Mouse (Mus musculus): ENCODE results near the gene Rad51b.
A peak's percentile ranks its signal among the peaks of the same experiment; 100 is the strongest.

Rad51b gene

GRCm38 (mm10) chr12:79535532-79536437 lies 238.7 kb downstream of the Rad51b start:
- no peak for DNase-seq

- DNase-seq: no peak
These were observed 243.1 kb downstream of the Rad51b start for GRCm38 (mm10) chr12:79540176-79540575.

- DNase-seq: peak; percentile 84
These were observed 244.5 kb downstream of the Rad51b start for GRCm38 (mm10) chr12:79541581-79541980.

GRCm38 (mm10) chr12:79545063-79545462 lies 248.0 kb downstream of the Rad51b start:
- DNase-seq: no peak

- no peak for DNase-seq
These were observed 250.5 kb downstream of the Rad51b start for GRCm38 (mm10) chr12:79547556-79547955.

- DNase-seq: peak; percentile 59
These were observed 251.7 kb downstream of the Rad51b start for GRCm38 (mm10) chr12:79548607-79549330.

GRCm38 (mm10) chr12:79550049-79550682 lies 253.1 kb downstream of the Rad51b start:
- no peak for DNase-seq

- DNase-seq: no peak
These were observed 254.2 kb downstream of the Rad51b start for GRCm38 (mm10) chr12:79551274-79551673.

GRCm38 (mm10) chr12:79553056-79553455 lies 256.0 kb downstream of the Rad51b start:
- DNase-seq: no peak

- peak; percentile 85 for DNase-seq
These were observed 260.8 kb downstream of the Rad51b start for GRCm38 (mm10) chr12:79557904-79558303.

GRCm38 (mm10) chr12:79558711-79559110 lies 261.6 kb downstream of the Rad51b start:
- no peak for DNase-seq

- no peak for DNase-seq
These were observed 262.4 kb downstream of the Rad51b start for GRCm38 (mm10) chr12:79559410-79560015.

GRCm38 (mm10) chr12:79560084-79560699 lies 263.1 kb downstream of the Rad51b start:
- DNase-seq: no peak

GRCm38 (mm10) chr12:79560893-79561292 lies 263.8 kb downstream of the Rad51b start:
- peak; percentile 47 for DNase-seq

GRCm38 (mm10) chr12:79574159-79575040 lies 277.3 kb downstream of the Rad51b start:
- DNase-seq: no peak

- no peak for DNase-seq
These were observed 278.0 kb downstream of the Rad51b start for GRCm38 (mm10) chr12:79575041-79575541.

- DNase-seq: no peak
These were observed 280.4 kb downstream of the Rad51b start for GRCm38 (mm10) chr12:79577525-79577924.

- DNase-seq: no peak
These were observed 282.0 kb downstream of the Rad51b start for GRCm38 (mm10) chr12:79579018-79579585.

GRCm38 (mm10) chr12:79579837-79580236 lies 282.8 kb downstream of the Rad51b start:
- no peak for DNase-seq

GRCm38 (mm10) chr12:79584556-79585307 lies 287.6 kb downstream of the Rad51b start:
- DNase-seq: no peak

All from kidney, adult 11 months (tissue).